Mouse (Mus musculus) cerebellum, postnatal 14 days (tissue): ENCODE results near the gene Qrfp.

Experiments
- DNase-seq, 2 experiments: peaks; one replicate each; pipeline ENCODE4 v3.0.0; 2021; ENCODE audit warnings: mixed read lengths in 2 of 2

Qrfp gene

DNA sequence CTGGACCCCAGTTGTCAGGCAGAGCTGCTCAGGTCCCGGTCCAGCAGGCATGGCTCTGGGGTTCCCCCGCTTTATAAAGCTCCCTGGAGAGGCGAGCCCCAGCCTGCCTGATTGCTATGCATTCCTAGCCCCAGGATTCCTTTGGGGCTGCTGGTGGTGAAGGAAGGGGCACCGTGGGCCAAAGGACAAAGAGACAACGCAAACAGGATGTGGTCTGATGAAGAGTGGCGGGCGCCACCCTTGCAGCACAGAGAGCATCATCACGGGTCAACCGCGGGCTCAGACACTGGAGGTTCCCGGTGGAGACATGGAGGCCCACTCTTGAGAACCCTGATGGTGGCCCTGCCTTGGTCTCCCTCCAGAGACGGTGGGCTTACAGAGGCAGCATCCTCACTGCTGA, at the start of gene Qrfp:
Qrfp (minus strand) TSS at position 137 of the 400 bp plus-strand sequence.
- no peak for DNase-seq

DNA sequence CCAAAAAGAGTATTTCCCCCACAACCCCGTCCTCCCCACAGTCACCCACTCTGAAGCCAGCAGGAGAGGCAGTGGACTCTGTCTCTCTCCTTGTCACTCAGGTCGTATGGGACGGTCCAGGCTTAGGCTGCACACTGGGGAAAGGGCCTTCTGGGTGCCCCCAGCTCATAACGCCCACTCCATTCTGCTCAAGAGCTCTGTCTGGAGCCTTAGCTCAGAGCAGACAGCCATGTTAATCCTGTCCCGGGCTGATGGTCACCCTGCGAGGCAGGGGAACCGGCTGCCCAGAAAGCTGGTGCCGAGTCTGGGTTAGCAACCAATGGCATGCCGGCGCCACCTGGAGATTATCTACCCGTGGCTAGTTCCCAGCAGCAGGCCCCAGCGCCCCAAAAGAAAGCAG, 48.1 kb upstream of the Qrfp start:
- DNase-seq: no peak

DNA sequence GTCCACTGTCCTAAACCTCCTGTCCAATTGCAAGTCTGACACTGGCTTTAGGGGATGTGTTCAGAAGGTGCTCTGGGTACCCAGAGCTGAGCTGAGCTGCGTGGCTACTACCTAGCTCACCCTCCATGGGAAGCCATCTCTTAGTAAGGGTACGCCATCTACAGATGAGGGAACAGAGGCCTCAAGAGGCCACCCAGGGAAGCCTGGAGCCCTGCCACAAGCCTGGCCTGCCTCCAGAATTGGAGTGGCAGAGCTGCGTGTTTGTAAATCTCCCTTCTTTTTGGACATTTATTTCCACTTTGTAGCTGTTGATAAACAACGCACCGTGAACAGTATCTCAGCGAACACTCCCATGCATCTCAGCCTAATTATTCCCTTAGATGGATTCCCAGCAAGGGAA, 46.8 kb upstream of the Qrfp start:
- DNase-seq: peak; percentile 46 to 69

DNA sequence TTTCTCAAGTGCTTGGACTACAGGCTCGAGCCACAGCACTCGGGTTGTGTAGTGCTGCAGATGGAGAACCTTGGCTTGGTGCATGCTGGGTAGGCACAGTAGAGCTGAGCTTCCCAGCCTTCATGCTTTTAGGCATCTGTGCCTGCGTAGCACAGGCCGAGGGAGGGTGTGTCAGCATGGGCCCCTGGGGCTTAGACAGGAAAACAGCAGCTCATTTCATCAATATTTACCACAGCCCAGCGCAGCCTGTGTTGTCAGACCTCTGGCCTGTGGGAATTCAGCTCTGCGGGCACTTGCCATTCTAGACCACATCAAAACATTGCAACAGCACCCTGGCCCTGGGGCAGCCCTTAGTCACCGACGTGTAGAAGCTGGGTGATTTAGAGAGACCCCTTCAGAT, 45.6 kb upstream of the Qrfp start:
- DNase-seq: no peak

DNA sequence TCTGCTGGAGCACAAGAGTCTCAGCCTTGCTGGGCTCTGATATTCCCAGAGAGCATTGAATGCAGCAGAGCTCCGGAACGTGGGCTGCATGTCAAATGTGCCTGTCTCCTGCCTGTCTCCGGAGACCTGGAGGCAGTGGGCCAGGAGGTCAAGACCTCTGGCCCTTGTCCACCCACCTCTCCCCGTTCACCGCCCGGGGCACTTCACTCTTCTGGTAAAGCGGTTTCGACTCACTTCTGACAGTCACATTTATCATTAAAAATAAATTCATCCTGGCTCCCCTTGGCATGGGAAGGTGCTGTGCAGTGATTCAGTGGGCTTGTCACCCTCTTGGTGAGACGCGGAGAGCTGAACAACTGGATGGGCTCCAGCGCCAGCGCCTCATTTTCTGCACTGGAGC, 39.8 kb upstream of the Qrfp start:
- DNase-seq: no peak

DNA sequence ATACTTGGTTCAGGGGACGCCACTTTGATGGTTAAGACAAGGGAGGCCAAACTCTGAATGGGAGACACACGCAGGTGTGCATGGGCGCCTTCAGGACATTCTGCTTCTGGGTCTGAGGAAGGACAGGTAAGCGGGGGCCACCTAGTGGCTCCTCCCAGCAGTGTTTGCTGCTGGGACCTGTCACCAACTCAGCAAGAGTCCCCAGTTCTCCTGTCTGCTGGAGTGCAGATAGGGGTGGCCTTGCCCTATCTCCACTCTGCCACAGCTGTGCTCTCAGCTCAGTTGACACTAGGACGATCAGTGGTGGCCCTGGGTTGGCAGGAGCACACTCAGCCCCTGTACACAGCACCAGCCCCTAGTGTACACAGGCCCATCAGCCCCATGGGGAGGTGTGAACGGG, 37.5 kb upstream of the Qrfp start:
- DNase-seq: peak; percentile 64 to 66

DNA sequence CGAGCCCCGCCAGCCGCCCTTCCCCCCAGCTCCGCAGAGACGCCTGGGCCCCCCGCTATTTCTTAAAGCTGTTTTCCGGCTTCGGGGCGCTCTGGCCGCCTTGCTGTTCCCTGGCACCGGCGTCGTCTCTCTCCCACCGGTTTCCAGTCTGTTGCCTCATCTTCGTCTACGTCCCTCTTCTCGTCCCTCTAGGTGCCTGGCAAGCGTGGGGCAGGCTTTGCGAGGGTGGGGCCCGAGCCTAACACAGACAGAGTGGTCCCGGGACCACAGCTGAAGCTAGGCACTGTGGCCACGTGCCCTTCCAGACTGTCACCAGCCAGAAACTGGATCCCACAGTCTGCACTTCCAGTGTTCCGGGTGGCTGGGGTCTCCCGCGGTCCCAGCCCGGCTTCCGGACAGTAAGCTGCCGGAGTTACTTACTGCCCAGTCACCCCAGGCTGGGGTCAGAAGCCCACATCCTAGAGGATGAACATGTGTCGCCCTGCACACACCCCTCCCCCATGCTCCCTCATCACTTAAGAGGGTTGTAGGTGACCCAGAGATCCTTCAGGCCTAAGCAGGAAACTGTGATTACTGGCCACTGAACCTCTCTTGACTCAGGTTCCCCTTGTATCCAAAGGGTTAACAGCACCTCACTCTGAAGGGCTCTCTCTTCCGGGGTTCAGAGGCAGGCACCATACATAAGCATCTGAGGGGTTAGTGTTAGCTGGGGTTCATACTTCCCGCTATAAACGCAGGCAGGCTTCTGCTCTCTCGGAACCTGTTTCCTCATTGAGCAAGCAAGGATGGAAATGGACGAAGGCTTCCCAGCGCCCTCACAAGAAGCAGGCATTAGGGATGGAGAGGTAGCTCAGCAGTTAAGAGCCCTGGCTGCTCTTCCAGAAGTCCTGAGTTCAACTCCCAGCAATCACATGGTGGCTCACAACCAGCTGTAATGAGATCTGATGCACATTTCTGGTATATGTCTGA, 36.6 kb upstream of the Qrfp start:
- DNase-seq: peak; percentile 62 to 72

DNA sequence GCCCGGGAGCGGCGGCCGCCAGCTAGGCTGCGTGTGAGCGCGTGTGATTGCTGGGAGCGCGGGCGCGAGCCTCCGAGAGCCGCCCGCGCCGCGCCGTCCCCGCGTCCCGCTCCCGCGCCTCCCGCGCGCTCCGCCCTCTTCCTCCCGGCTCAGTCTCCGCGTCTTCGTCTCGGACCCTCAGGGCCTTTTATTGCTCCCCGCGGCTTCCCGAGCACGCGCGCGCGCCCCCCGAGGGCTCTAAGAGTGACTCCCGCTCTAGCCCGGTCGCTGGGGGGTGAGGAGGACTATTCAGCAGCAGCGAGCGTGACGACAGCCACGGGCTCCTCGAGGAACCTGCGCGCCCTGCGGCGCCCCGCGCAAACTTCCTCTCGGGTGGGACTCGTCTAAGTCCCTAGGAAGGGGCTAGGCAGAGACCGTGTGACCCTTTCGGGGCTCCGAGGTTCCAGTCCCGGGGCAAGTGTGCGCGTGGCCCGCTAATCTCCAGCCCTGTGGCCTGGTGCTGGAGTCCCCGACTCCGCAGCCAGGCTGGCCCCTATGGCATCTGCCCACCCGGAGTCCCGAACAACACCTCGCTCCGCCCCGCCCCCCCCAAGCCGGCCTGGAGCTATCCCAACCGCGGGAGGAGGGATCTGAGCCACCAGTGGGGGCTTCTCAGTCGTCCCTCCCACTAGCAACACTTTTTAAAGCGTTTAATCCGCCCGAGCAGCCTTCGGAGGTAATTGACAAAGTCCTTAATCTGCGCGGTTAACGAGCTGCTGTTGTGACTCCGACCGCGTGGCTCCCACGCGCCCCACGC, 35.7 kb upstream of the Qrfp start, which contains the start of gene Fibcd1:
Fibcd1 (minus strand) TSS at position 110 of the 796 bp plus-strand sequence.
- DNase-seq: peak; percentile 43 to 50

DNA sequence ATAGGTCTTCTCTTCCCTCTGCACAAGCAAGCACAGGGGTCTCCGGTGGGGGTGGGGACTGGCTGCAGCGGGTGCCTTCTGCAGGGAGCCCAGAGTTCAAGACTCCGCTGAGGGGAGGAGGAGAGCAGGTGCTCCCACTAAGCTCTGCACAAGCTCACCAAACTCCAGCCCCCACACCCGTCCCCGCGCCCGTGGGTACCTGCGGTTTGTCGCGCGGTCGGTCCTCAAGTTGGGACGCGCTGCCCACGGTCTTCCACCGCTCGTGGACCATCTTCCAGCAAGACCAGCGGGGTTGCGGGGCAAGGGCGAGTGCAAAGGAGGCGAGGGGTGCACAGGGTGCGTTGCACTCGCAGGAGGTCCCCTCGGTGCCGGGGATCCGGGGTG, 35.1 kb upstream of the Qrfp start:
- DNase-seq: no peak

DNA sequence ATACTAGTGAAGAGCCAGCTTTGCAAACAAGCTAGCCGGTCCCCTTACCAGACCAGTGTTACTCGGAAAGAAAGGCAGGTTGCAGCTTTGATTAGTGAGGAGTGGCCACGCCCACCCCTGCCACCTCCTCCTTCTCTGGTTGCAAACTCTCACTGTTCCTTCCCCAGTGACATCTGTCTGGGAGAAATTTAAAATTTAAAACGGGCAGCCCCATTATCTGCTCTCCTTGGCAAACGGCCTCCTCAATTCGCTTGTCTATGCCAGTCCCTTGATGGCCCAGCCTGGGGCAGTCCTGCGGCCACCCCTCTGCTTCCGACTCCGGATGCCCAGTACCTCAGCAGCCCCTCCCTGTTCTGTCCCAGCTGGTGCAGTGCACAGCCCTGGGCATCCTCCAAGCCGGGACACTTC, 34.4 kb upstream of the Qrfp start:
- no peak for DNase-seq

DNA sequence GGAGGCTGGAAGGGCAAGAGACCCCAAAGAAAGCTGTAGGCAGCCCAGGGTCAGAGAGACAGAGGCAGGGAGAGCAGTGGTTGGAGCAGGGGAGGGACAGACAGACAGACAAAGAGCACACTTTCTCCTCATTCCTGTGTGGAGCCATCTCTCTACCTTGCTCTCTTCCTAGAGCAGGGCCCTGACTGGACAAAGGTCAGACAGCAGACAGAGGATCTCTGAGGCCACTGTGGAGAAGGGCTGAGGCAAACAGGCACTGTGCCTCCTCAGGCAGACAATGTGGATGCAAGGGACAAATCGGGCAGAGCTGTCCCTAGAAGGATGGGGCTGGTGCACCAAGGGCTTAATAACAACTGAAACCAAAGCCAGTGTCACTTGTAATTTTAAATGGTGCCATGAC, 28.5 kb upstream of the Qrfp start:
- DNase-seq: no peak

DNA sequence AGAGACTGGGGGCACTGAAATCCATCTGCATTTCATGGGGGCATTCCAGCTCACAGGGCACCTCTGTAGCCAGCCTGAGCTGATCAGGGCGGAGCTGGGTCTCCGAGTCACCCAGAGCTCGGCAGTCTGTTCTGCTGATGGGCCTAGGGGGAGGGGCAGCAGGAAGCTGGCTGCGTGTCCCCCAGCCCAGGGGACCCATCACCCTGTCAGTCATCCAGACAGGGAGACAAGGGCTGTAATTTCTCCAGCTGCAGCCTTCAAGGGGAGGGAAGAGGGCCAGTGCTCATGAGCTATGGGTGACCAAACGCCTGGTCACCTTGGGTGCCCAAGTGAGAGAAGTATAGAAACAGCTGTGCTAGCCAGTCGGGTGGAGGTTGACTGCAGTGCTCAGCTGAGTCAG, 26.6 kb upstream of the Qrfp start:
- DNase-seq: no peak

DNA sequence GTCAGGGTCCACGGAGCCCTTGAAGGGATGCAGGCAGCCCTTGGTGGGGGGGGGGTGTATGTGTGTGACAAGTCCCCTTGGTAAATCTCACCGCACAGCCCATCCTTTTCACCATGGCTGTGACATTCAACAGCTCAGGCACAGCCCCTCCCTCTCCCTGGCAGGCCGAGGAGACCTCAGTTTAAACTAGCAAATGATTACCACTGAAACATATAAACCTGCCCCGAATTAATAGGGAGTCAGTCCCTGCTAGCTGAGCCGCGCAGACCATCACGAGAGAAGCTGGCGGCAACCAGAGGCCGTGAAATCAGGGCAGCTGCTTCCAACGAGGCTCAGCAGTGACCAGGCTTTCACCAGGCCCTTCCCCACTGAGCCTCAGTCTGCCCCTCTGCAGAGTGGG, 25.7 kb upstream of the Qrfp start:
- DNase-seq: no peak

DNA sequence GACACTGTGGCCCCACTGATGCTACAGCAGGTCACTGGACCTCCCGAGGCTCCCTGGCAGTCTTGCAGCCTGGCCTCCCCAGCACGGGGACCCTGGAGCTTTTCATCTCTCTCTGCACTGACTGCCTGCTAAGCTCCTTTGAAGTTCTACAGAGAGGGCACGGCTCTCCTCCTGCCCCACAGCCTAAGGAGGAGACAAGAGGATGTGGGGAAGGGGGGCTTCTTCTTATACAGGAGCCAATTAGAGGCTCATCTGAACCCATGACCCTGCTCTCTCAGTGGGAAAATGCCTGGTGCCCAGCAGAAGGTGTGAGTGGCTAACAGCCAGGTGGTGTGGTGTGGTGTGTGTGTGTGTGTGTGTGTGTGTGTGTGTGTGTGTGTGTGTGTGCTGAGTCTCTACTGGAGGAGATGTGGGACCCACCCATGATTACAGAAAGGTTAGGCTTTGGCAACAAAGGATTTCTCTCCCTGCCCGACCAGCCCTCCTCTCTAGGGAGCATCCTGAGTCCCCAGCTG, 18.0 kb upstream of the Qrfp start:
- DNase-seq: no peak

DNA sequence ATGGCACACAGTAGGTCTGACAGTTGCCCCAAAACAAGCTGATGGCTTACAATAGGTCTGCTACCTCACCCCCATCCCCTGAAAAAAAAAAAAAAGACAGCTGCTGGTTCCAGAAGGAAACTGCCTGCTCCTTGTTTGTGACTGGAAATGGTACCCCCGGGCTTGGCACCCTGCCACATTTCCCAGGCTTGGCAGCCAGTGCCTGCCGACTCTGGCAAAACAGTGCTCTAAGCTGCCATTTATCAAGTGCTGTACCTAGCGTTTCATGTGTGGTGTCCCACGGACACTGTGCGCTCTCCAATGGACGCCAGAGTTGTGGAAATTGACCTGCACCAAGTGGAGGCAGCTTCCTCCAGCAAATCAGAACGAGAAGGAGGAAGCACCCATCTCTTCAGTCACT, 17.5 kb upstream of the Qrfp start:
- DNase-seq: peak; percentile 90 to 93

DNA sequence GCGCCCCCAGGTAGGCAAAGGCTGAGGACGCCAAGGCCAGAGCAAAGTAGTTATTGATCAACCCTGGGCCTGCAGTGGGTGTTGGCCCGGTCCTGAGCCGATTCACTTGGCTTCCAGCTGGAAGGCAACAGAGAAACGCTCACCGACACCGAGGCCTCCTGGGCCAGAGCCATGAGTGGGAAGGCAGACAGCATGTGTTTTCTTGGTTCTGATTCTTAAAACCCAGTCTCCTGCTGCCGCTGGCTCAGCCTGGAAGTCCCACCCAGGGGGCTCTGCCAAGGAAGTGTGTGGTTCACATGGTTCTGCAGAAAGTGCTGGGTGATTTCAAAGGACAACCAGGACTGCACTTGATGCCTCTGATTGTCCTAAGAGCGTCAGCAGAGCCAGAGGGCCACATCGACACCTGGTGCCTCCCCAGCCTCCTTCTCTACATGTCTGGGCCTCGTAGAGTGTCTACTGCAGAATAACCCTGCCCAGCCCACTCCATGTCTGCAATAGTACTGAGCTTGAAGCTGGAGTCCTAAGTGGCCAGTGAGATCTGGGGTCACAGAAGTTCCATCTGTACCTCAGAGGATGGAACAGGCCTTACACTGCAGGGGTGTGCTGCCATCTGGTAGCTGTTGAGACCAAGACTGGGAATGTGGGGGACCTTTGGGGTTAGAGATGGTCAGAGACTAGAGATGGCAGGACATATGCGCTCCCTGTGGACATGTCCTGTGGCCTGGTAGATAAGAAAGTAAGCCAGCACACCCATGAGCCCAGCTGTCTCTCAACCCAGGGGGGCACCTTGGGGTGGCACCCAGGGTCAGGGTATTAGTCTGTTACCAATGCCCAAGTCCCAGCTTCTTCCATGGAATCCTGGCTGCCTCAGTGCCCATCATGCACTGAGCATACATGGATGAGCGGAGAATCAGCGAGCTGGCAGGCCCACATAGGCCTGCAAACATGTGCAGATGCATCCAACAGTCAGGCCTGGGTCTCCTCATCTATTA, 16.0 kb upstream of the Qrfp start:
- DNase-seq: peak in 1 of 2 experiments; percentile 55

DNA sequence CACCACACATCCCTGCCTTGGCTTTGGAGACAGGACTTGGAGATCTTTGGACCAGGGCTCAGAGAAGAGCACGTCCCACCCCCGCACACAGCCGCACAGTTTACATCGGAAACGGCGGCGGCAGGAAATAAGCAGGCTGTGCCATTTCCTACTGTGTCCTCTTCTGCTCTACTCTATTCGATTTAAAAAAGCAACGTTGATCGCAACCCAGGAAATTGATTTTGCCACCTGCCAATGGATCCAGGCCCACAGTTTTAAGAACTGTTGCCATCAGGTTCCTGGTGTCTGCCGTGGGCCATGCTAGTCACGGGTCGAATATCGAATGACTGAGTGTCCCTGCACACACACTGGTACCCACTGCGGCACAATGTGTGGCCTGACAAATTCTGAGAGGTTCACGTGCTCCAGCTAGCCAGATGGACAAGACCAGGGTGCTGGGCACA, 15.1 kb upstream of the Qrfp start:
- peak; percentile 45 to 78 for DNase-seq

DNA sequence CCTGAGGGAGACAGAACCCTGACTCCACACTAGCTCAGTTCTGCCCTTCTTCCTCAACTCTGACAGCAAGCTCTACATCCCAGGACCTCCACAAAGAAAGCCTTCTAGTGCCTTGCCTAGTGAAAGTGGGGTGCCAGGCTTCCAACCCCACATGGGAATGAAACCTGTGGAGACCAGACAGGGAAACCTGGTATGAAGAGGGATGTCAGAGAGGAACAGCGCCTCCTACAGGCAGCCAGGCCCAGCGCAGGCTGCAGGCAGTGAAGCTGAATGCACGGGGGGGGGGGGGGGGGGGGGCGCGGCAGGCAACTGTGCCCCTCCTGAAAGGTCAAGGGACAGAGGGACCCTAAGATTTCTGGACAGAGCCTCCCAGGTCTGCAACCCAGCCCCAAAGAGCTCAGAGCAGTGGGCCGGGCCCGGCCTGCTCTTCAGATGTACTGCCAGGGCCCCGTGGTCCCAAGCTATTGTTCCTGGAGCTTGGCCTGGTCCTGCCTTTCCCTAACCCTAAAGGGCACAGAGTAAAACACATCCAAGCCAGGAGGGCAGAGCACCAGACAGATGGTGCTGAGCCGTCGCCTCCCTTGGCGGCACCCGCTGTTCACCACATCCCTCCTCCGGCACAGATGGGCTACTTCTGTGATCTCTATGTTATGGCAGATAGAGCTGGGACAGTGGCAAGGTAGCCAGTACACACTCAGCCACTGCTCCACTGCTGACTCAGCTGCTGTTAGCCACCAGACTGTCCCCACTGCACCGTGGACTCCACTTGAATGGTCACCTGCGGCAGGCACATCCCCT, 13.8 kb upstream of the Qrfp start:
- DNase-seq: peak; percentile 49 to 78

DNA sequence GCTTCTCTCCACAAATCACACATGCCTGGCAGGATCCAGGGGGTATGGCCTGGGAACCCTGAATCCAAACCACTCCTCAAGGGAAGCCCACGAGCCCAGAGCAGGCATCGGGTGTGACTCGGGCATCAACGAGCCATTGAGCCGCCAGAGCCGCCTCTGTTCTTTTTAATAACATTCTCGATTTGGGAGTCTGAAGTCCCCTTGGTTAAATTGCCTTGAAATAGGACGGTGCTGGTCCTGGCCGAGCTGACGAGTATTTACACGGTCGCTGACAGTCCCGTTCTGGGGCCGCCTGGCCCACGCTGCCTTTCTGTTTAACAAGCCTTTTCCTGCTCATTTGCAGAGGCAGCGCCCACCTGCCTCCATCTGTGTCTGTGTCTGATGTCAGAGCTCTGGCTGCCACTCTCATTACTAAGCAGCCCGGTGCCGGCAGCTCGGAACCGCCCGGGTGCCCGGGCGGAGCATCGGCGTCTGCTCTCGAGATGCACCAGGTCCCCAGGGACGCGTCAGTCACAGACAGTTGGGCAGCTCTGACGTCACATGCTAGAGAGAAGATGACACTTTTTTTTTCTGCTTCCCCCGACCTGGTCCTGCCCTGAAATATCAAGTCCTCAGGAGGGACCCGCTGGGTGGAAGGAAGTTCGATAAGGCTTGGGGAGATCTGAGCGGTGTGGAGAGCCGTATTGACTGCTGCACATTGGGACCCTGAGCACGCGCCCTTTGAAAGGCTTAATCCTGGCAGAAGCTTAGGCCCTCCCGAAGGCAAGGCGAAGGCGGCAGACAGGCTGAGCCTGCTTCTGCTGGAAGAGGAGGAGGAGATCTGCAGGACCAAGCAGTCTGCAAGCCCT, 12.4 kb upstream of the Qrfp start:
- DNase-seq: peak; percentile 64 to 79

DNA sequence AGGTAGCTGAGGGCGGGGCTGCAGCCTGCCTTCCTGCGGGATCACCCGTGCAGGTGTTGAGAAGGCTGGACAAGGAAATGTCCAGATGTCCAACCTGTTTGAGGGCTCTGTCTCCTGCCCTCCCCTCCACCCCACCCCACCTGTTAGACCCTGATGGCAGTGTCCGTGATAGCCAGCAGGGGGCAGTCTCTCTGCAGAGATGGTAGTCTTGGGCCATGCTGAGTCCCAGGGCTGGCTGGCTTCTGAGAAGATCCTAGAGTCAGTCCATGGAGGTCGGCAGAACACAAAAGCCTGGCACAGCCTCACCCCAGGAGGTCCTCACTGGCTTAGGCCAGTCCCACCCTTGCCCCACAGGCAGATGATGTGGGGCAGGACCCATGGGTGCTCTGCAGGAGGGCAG, 5.0 kb upstream of the Qrfp start:
- peak; percentile 69 to 84 for DNase-seq
